9 mouse cellular contexts compared by ENCODE assay signal in the genomic region with DNA sequence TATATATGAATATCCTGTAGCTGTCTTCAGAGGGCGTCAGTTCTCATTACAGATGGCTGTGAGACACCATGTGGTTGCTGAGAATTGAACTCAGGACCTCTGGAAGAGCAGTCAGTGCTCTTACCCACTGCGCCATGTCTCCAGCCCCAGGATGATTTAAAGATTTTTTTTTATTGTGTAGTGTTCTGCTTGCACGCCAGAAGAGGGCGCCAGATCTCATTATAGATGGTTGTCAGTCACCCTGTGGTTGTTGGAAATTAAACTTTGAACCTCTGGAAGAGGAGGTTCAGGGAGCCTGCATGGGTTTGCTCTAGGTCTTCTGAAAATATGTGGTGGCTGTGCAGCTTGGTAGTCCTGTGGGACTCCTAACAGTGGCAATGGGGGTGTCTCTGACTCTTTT. TPM values are rescaled to one million over a fixed set of nuclear protein-coding genes. Genes with fewer than 3 reads are reported as not detected.
DNase-seq lines count a peak whose midpoint lies in the region; ATAC-seq and TF ChIP-seq lines count a peak whose summit lies in the region.
"Had no signal": no experiment of that assay in that cellular context is flagged by ENCODE, and none has a peak within 500 bp of the region (broad histone marks: within the 10 kb centered on the region; RNA-seq: fewer than 3 reads in every experiment).

No protein-coding gene starts in this region.

- H3K27ac ChIP-seq in hindbrain, embryonic 14.5 days: no peak overlapping the region

- peaks cover 13% of the 10 kb centered on the region for H3K79me2 ChIP-seq in C2C12 (ENCODE audit: control insufficient read depth, insufficient read depth)

- H3K79me3 ChIP-seq in C2C12 (ENCODE audit: low read depth): no peaks in the 10 kb centered on the region

- DNase-seq in heart, postnatal 36 days: peak; percentile 33 to 48
- DNase-seq in heart, postnatal 25 days (ENCODE audit: low spot score): no peak
- DNase-seq in T-cell, adult 2 months (ENCODE audit: low spot score): peak; percentile 72
- DNase-seq in embryo, embryonic 9.5 days (ENCODE audit: extremely low spot score): peak; percentile 28
- DNase-seq in lung, adult 18-20 months: peak; percentile 34 to 56
- peak; percentile 32 to 50 for DNase-seq in spleen, postnatal 14 days (ENCODE audit: low spot score in 2 of 2)
- no peak for DNase-seq in hindbrain, embryonic 14.5 days (ENCODE audit: low spot score)

- no peak overlapping the region for H3ac ChIP-seq in C2C12 (ENCODE audit: control insufficient read depth, insufficient read length, low read depth)

- no peaks in the 10 kb centered on the region for H3K27me3 ChIP-seq in C2C12 (ENCODE audit: control insufficient read depth, insufficient read depth, insufficient read length)
- H3K27me3 ChIP-seq in hindbrain, embryonic 14.5 days (ENCODE audit: control insufficient read depth, insufficient read depth, low read length): no peaks in the 10 kb centered on the region

- H3K9ac ChIP-seq in hindbrain, embryonic 14.5 days: no peak overlapping the region

- ATAC-seq in hindbrain, embryonic 14.5 days (ENCODE audit: low FRiP score): no peak

- no peak overlapping the region for H3K4me2 ChIP-seq in hindbrain, embryonic 14.5 days (replicated peaks)

- 34% methylated on average over 4 of the region's 4 CpGs for WGBS in hindbrain, embryonic 14.5 days

- no peak overlapping the region for H3K4me3 ChIP-seq in C2C12 (ENCODE audit: insufficient read depth, poor library complexity, severe bottlenecking)
- no peak overlapping the region for H3K4me3 ChIP-seq in hindbrain, embryonic 14.5 days (replicated peaks; ENCODE audit: low read length)

- no peaks in the 10 kb centered on the region for H3K9me3 ChIP-seq in hindbrain, embryonic 14.5 days (ENCODE audit: control insufficient read depth, low read length)

- H3K36me3 ChIP-seq in C2C12 (ENCODE audit: control insufficient read depth, insufficient read depth): no peaks in the 10 kb centered on the region
- H3K36me3 ChIP-seq in hindbrain, embryonic 14.5 days (replicated peaks; ENCODE audit: control insufficient read depth, insufficient read depth): no peaks in the 10 kb centered on the region; the same call in 1 of the 2 replicates

- TF ChIP-seq CTCF in C2C12 (IDR thresholded peaks at IDR 0.05; ENCODE audit: control insufficient read depth, insufficient read depth, insufficient read length): peak; percentile 4

- H3K4me1 ChIP-seq in hindbrain, embryonic 14.5 days (replicated peaks; ENCODE audit: control insufficient read depth, insufficient read depth, low read length): peaks cover 5% of the 10 kb centered on the region; the same call in 1 of the 2 replicates

- intact Hi-C loops in heart, postnatal 36 days (cut with DNase I): no loop called here
- intact Hi-C loops in heart, postnatal 25 days (cut with DNase I): no loop called here

TF ChIP-seq in C2C12, 6 proteins besides CTCF, POLR2A, EP300 and RAD21:
- TF ChIP-seq MYOD1 (IDR thresholded peaks at IDR 0.05; ENCODE audit: control insufficient read depth, insufficient read length, low read depth) (no peak), CEBPB (IDR thresholded peaks at IDR 0.05; ENCODE audit: low read depth) (no peak), MAX (IDR thresholded peaks at IDR 0.05) (no peak), MYOG (IDR thresholded peaks at IDR 0.05; ENCODE audit: control insufficient read depth, extremely low read depth, insufficient read length) (no peak), USF1 (IDR thresholded peaks at IDR 0.05; ENCODE audit: low read depth) (no peak), FOSL1 (IDR thresholded peaks at IDR 0.05; ENCODE audit: insufficient read depth, low read length, poor library complexity, severe bottlenecking) (no peak)

RNA-seq across cellular contexts. Expression of a gene that starts 5.4 kb away (rescaled TPM):
- 100 to 1,000 TPM; 121 to 152 TPM for total RNA-seq in heart, postnatal 36 days (2021)
- total RNA-seq in heart, postnatal 25 days (2021): 100 to 1,000 TPM; 146 to 167 TPM
- polyA plus RNA-seq in C2C12 (2012; fragmentation: generic; extraction: Trizol): 214 TPM
- polyA plus RNA-seq in hindbrain, embryonic 14.5 days (2014; fragmentation: Nextera tagmentation; extraction: Ambion mirVana): 268 and 307 TPM in 2 replicates

RNA-seq across cellular contexts. Expression of a gene that starts 5.4 kb away (rescaled TPM):
- 1 to 10 TPM; 3.9 to 4.4 TPM for total RNA-seq in heart, postnatal 36 days (2021)
- 1 to 10 TPM; 2.3 to 2.9 TPM for total RNA-seq in heart, postnatal 25 days (2021)
- 0.92 TPM for polyA plus RNA-seq in C2C12 (2012; fragmentation: generic; extraction: Trizol)
- 2.9 and 3.1 TPM in 2 replicates for polyA plus RNA-seq in hindbrain, embryonic 14.5 days (2014; fragmentation: Nextera tagmentation; extraction: Ambion mirVana)

RNA-seq across cellular contexts. Expression of a gene that starts 21.2 kb away (rescaled TPM):
- total RNA-seq in heart, postnatal 36 days (2021): not detected
- not detected for total RNA-seq in heart, postnatal 25 days (2021)
- polyA plus RNA-seq in C2C12 (2012; fragmentation: generic; extraction: Trizol): not detected
- polyA plus RNA-seq in hindbrain, embryonic 14.5 days (2014; fragmentation: Nextera tagmentation; extraction: Ambion mirVana): not detected in 2 replicates
- polyA plus RNA-seq: liver, embryonic 16.5 days had no signal

RNA-seq across cellular contexts. Expression of a gene that starts 35.9 kb away (rescaled TPM):
- not detected for total RNA-seq in heart, postnatal 36 days (2021)
- total RNA-seq in heart, postnatal 25 days (2021): under 1 TPM in 1 of 2 experiments, not detected in 1; 0.14 TPM
- polyA plus RNA-seq in C2C12 (2012; fragmentation: generic; extraction: Trizol): 0.16 TPM
- 1.5 and 2.6 TPM in 2 replicates for polyA plus RNA-seq in hindbrain, embryonic 14.5 days (2014; fragmentation: Nextera tagmentation; extraction: Ambion mirVana)

RNA-seq across cellular contexts. Expression of a gene that starts 40.8 kb away (rescaled TPM):
- total RNA-seq in heart, postnatal 36 days (2021): 100 to 1,000 TPM; 376 to 394 TPM
- total RNA-seq in heart, postnatal 25 days (2021): 100 to 1,000 TPM; 392 to 395 TPM
- polyA plus RNA-seq in C2C12 (2012; fragmentation: generic; extraction: Trizol): 714 TPM
- polyA plus RNA-seq in hindbrain, embryonic 14.5 days (2014; fragmentation: Nextera tagmentation; extraction: Ambion mirVana): 315 and 365 TPM in 2 replicates

Comparison
In these comparisons a context has a peak if more than half of its experiments do, and no peak if none do; other contexts are left out.
1. DNase-seq: peak in heart, postnatal 36 days (2 of 2), T-cell, adult 2 months (single experiment), embryo, embryonic 9.5 days (single experiment), lung, adult 18-20 months (2 of 2) and spleen, postnatal 14 days (2 of 2); none in heart, postnatal 25 days (single experiment) and hindbrain, embryonic 14.5 days (single experiment).